Mouse (Mus musculus): Measurements from ENCODE around the gene Cdk14. TPM values are rescaled to one million over a fixed set of nuclear protein-coding genes. Genes with fewer than 3 reads are reported as not detected.

Gene Cdk14
- polyA plus RNA-seq, 1 experiment from 2014 or later = 15.5 TPM

DNA sequence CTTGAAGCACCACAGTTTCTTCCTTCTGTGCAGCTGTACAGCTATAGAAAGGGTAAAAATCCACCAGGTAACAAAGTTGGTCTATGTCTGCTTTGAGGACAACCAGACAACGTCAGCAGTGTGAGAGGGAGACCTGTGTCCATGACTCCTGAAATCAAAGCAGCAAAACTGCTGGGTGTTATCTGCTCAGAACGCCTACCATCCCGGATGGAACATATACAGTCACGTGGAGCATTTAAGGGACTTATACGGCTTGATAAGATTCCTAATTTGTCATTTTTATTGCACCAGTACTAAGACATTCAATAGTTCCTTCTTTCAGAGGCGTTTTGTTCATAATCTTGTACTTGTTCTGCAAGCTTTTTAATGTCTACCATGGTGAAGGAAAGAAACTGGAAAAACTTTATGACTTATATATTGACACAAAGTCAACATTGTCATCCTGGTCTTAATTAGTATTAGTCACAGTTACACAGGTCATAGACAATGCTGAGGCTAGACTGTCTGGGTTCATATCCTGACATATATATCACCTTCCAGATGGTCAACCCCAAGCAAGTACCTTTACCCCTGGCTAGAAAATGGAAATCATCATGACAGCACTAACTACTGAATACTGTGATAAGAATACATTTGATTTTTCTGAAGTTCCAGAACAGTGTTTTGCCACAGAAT, 136.2 kb downstream of the Cdk14 start:
- 94% methylated on average over 6 of the region's 6 CpGs for WGBS (ENCODE audit: missing documents)
- no peak overlapping the region for H3K4me3 ChIP-seq (ENCODE audit: inconsistent target)
- no peaks in the 10 kb centered on the region for H3K36me3 ChIP-seq (ENCODE audit: inconsistent target)
- no peak overlapping the region for H3K27ac ChIP-seq
- H3K79me2 ChIP-seq (ENCODE audit: inconsistent target) = peaks cover 90% of the 10 kb centered on the region

DNA sequence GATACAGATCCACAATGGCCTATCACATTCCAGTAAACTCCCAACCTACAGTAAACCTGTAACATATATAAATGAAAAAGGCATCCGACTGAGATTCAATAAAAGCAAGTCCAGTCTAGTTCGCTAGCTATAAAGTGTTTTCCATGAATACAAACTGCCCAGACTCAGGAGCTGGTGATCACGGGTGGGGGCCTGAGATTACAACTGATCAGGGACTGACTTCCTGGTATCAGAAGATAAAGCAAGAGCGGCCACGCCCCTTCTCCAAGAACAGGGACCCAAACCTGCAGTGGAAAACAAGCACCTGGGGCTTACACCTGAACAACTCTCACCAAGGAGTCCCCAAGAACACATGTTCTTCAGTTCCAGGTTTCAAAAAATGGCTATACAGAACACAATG, 137.7 kb downstream of the Cdk14 start:
- 97% methylated on average over 5 of the region's 5 CpGs for WGBS (ENCODE audit: missing documents)
- peaks cover 85% of the 10 kb centered on the region for H3K79me2 ChIP-seq (ENCODE audit: inconsistent target)
- H3K27ac ChIP-seq = no peak overlapping the region
- no peak overlapping the region for H3K4me3 ChIP-seq (ENCODE audit: inconsistent target)
- no peaks in the 10 kb centered on the region for H3K36me3 ChIP-seq (ENCODE audit: inconsistent target)

DNA sequence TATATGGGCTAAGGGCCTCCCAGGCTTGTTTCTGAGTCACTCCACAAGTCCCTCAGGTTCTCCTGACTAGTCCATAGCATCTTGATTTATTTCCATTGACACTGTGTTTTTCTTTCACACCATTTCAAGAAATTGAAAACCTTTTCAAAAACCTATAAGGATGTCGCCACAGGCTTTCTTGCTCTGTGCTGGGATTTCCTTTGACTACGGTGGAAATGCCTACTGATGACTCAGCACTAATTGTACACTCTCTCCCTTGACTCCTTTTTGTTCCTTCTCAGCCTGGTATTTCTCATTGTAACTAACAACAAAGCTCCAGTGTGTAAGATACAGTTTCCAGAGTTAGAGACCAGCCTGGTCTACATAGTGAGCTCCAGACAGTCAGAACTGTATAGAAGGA, 144.8 kb downstream of the Cdk14 start:
- H3K79me2 ChIP-seq (ENCODE audit: inconsistent target) = peaks cover 87% of the 10 kb centered on the region
- H3K36me3 ChIP-seq (ENCODE audit: inconsistent target) = no peaks in the 10 kb centered on the region
- no peak overlapping the region for H3K27ac ChIP-seq
- WGBS (ENCODE audit: missing documents) = 51% methylated on average over 2 of the region's 2 CpGs
- H3K4me3 ChIP-seq (ENCODE audit: inconsistent target) = no peak overlapping the region

DNA sequence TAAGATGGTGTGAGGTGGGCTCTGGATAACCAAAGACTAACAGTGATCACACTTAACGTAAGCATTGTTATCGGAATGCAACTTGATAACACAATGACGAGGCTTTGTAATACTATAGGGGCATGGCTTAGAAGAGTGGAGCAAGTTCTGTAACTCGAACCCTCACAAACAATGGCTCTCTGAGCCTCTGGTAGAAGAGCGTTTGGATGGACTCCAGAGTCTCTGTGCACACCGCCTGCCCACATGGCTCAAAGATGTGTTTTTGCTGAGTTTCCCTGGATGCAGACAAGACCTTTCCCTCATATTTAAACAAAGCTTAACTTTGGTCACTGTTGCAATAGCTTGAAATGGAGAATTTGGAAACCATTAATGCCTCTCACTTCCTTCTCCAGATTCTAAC, 145.8 kb downstream of the Cdk14 start:
- 95% methylated on average over 6 of the region's 6 CpGs for WGBS (ENCODE audit: missing documents)
- no peak overlapping the region for H3K27ac ChIP-seq
- peaks cover 89% of the 10 kb centered on the region for H3K79me2 ChIP-seq (ENCODE audit: inconsistent target)
- no peak overlapping the region for H3K4me3 ChIP-seq (ENCODE audit: inconsistent target)
- no peaks in the 10 kb centered on the region for H3K36me3 ChIP-seq (ENCODE audit: inconsistent target)

DNA sequence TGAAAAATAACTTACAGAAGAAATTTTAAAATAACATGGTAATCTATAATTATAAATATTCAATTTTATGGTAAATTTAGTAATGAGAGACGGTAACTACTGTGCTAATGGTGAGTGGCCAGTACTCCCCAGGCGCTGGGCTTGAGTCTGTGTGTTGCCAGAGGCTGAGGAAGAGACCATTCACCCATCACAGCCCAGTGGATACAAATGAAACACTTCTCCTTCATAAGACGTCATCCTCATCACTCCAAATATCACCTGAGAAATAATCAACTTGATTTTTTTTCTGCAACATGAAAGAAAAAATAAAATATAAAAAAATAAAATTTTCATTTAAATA, 153.4 kb downstream of the Cdk14 start:
- H3K4me3 ChIP-seq (ENCODE audit: inconsistent target) = no peak overlapping the region
- no peaks in the 10 kb centered on the region for H3K36me3 ChIP-seq (ENCODE audit: inconsistent target)
- WGBS (ENCODE audit: missing documents) = 100% methylated on average over 3 of the region's 3 CpGs
- no peak overlapping the region for H3K27ac ChIP-seq
- H3K79me2 ChIP-seq (ENCODE audit: inconsistent target) = peaks cover 98% of the 10 kb centered on the region

DNA sequence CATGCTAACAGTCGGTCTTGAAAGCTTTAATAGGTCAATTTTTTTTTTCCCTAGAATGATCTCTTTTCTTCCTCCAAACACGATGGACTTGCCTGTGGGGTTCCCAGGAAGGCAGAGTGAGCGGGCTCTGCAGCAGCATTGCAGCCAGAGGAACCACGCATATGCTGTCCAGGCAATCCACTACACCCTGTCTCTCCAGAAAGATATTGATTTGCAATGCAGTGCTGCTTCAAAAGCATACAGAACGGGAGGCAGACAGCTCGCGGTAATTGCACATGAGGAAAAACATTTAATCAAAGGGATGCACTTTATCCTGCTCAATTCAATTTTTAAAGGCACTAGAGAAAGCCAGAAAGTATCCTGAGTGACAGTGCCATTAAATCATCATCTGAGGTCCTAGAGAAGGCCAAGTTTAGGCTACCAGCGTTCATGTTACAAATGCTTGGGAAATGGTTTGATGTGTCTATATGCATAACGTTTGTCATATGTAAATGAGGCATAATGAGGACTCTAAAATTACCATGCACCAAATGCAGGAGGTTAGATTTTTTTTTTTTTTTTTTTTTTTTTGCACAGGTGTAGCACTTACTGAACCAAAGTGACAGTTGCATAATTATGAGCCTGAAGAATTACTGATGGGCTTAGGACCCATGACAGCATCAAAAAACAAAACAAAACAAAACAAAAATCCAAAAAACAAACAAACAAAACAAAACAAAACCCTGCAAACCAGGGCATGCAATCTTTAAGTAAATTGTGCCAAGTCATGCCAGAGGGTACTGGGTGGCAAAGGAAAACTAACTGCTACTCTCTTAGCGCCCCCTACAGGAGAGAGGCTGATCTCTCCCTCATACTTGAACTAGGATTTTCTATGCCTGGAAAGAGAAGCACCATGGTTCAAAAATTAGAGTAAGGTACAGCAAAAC, 154.0 kb downstream of the Cdk14 start:
- Histone ChIP-seq H3K79me2 (ENCODE audit: inconsistent target) (peaks cover 99% of the 10 kb centered on the region), H3K4me3 (ENCODE audit: inconsistent target) (no peak overlapping the region), H3K27ac (no peak overlapping the region), H3K36me3 (ENCODE audit: inconsistent target) (no peaks in the 10 kb centered on the region)
- WGBS (ENCODE audit: missing documents) = 83% methylated on average over 8 of the region's 10 CpGs

DNA sequence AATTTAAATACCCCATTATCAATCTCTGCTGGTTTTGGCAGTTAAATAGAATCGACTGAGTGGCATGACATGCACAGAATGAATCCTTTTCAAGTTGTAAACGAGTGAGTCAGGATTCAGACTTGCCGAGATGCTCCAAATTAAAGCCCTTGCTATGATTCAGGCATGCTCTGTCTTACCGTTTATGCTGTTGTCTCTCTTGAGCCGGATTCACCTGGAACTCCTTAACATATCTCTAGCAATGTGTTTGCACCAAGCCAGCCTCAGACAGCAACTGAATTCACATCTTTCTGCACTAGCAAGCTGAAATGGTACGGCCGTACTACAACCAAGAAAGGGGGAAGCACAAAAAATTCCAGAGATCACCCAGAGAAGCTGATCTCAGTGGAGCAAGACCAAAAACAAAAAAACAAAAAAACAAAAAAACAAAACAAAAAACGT, 154.7 kb downstream of the Cdk14 start:
- 79% methylated on average over 8 of the region's 8 CpGs for WGBS (ENCODE audit: missing documents)
- no peak overlapping the region for H3K27ac ChIP-seq
- peaks cover 99% of the 10 kb centered on the region for H3K79me2 ChIP-seq (ENCODE audit: inconsistent target)
- H3K4me3 ChIP-seq (ENCODE audit: inconsistent target) = no peak overlapping the region
- H3K36me3 ChIP-seq (ENCODE audit: inconsistent target) = no peaks in the 10 kb centered on the region

DNA sequence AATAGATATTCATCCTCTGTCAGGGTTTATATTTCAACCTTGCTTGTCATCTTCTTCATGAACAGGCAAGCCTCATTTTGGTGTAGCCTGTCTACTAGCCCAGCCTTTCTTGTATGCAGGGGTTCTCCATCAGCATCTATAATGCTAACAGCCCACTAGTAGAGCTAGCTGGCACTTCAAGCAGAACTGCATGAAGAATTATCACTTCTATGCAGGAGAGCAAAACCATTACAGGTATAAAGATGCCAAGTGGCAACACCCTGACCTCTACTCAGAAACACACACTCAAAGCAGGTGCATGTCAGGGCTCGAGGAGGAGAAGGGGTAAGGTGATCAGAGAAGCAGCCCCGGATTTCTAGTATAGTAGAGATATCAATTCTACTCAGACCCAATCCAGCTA, 155.4 kb downstream of the Cdk14 start:
- Histone ChIP-seq H3K4me3 (ENCODE audit: inconsistent target) (no peak overlapping the region), H3K27ac (no peak overlapping the region), H3K79me2 (ENCODE audit: inconsistent target) (peaks cover 99% of the 10 kb centered on the region), H3K36me3 (ENCODE audit: inconsistent target) (no peaks in the 10 kb centered on the region)
- WGBS (ENCODE audit: missing documents) = 89% methylated on average over 2 of the region's 2 CpGs

DNA sequence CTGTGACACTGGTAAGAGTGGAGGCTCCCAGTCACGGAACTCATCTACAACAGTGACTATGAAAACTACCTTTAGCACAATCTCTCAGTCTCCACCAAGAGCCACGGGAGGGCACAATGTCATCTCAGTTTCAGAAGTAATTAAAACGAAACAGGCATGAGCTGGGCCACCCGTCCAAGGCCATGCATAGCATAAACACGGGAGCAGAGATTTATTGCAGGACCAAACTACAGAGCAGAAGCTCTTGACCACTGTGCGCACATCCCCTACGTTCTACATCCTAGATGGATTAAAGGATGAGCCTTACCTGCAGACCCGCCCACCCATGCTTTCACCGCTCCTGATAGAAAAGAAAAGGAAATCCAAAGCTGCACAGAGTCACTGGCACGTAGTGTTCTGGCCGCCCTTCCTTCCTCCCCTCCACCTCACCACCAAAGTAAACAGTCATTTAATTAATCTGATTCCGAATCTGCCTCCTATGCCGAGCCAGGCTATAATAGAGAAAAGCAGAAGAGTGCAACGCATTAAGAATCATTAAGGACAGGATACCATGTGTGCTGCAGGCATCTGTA, 158.3 kb downstream of the Cdk14 start:
- WGBS (ENCODE audit: missing documents) = 82% methylated on average over 14 of the region's 14 CpGs
- no peaks in the 10 kb centered on the region for H3K36me3 ChIP-seq (ENCODE audit: inconsistent target)
- H3K27ac ChIP-seq = no peak overlapping the region
- H3K4me3 ChIP-seq (ENCODE audit: inconsistent target) = no peak overlapping the region
- peaks cover 100% of the 10 kb centered on the region for H3K79me2 ChIP-seq (ENCODE audit: inconsistent target)

DNA sequence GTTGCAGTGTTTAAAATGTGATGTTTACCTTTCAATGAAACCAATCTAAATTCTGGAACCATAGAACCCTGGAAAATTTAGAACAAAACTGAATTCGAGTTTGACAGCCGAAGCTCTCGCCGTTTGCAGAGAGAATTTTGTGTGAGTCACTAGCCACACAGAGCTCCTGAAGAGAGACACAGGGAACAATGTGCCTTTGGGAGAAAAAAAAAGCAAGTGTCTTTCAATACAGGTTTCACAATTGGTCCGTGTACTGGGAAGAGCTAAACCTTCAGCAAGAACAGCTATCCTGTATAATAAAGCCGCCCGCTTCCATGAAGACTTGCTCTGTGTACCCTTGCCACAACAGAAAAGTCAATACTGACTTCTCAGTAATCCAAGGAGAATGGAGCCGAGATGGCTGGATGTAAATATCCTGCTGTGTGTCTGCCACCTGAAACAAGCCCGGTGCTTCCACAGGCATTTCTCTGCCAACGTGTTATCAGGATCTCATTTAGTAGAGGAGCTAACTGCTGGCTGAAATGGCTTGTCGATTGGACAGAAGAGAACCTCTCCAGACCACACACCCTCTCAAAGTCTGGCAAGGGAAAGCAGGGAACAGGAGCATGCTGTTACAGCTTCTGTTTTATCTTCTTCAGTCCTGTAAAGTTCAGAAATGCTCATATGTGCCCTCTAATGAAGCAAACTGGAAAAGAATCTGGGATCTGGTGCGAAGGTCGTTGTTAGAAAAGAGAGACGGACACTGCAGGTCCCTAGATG, 159.0 kb downstream of the Cdk14 start:
- H3K36me3 ChIP-seq (ENCODE audit: inconsistent target) = no peaks in the 10 kb centered on the region
- H3K27ac ChIP-seq = no peak overlapping the region
- H3K79me2 ChIP-seq (ENCODE audit: inconsistent target) = peaks cover 100% of the 10 kb centered on the region
- no peak overlapping the region for H3K4me3 ChIP-seq (ENCODE audit: inconsistent target)
- WGBS (ENCODE audit: missing documents) = 92% methylated on average over 14 of the region's 14 CpGs

DNA sequence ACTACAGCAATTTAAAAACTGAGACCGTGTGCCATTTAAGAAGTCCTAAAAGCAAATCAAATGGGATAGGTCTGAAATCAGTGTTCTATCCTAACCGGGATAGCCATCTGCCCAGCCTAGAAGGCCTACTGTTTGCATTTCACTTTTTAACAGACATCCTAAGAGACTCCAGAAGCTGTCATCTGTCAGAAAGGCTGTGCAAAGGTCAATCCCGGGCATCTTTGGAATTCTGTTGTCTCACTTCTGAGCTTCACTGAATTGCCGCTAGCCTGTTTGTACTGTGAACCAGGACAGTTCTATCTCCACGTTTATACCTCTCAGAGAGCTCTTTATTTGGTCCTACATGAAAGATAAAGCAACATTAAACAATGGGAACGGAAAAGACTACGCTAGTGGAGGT, 159.8 kb downstream of the Cdk14 start:
- peaks cover 100% of the 10 kb centered on the region for H3K79me2 ChIP-seq (ENCODE audit: inconsistent target)
- H3K4me3 ChIP-seq (ENCODE audit: inconsistent target) = no peak overlapping the region
- WGBS (ENCODE audit: missing documents) = 89% methylated on average over 7 of the region's 7 CpGs
- H3K36me3 ChIP-seq (ENCODE audit: inconsistent target) = no peaks in the 10 kb centered on the region
- H3K27ac ChIP-seq = no peak overlapping the region

DNA sequence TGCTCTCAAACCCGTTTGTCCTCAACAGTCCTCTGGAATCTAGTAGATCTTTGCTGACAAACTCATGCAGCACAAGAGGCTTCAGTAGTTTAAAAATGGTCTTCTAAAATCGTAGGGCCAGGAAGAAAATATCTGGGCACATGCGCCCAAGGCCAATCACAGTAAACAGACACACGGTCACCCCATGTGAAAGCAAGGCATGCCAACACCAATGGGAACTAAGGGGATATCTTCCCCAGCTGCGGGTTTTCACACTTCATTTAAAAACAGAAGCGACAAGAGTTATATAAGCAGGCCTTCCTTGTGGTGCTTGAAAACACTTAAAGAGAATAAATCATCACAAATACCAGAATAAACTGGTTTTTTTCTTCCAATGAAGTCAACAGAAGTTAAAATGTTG, 165.7 kb downstream of the Cdk14 start:
- H3K36me3 ChIP-seq (ENCODE audit: inconsistent target) = no peaks in the 10 kb centered on the region
- peaks cover 85% of the 10 kb centered on the region for H3K79me2 ChIP-seq (ENCODE audit: inconsistent target)
- no peak overlapping the region for H3K27ac ChIP-seq
- WGBS (ENCODE audit: missing documents) = 96% methylated on average over 6 of the region's 6 CpGs
- H3K4me3 ChIP-seq (ENCODE audit: inconsistent target) = no peak overlapping the region

DNA sequence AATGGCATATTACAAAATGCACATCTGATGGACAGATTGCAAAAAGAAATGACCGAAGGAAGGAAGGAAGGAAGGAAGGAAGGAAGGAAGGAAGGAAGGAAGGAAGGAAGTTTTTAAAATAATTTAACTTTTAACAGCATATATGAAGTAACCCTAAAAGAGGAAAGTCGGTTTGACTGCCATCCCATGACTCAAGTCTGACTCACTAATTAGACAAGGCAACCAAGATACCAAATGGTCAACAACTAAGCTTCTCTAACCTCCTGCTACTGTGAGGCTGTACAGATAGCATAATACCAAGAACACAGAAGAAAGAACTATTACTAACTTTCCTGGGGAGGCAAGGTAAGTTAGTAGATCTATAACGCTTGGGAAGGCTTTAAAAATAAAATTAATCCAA, 166.9 kb downstream of the Cdk14 start:
- no peak overlapping the region for H3K4me3 ChIP-seq (ENCODE audit: inconsistent target)
- H3K36me3 ChIP-seq (ENCODE audit: inconsistent target) = peaks cover 7% of the 10 kb centered on the region; the same call in 1 of the 2 replicates
- WGBS (ENCODE audit: missing documents) = 68% methylated on average over 3 of the region's 3 CpGs
- peaks cover 73% of the 10 kb centered on the region for H3K79me2 ChIP-seq (ENCODE audit: inconsistent target)
- H3K27ac ChIP-seq = no peak overlapping the region

DNA sequence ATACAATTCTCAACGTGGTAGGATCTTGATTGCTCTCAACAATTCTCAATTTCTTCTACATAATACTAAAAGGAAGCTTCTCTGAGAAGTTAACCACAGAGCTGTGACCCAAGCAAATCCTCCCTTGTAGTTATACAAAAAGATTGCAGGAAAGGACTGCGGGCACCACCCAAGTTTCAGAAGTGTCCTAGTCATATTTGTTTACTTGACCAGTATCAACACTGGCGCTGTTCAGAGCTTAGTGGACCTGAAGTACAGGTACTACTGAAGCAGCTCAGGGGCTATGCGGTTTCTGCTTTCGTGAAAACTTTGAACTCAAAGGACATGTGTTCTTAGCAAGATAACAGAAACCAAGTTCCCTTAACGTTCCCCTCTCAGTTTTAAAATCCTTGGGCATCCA, 172.4 kb downstream of the Cdk14 start:
- H3K4me3 ChIP-seq (ENCODE audit: inconsistent target) = no peak overlapping the region
- 83% methylated on average over 6 of the region's 6 CpGs for WGBS (ENCODE audit: missing documents)
- peaks cover 36% of the 10 kb centered on the region for H3K79me2 ChIP-seq (ENCODE audit: inconsistent target)
- H3K27ac ChIP-seq = no peak overlapping the region
- H3K36me3 ChIP-seq (ENCODE audit: inconsistent target) = peaks cover 9% of the 10 kb centered on the region; the same call in 1 of the 2 replicates
